Mouse (Mus musculus) layer of hippocampus, postnatal 25 days (tissue): Measurements from ENCODE around the gene Hibadh. TPM values are rescaled to one million over a fixed set of nuclear protein-coding genes. Genes with fewer than 3 reads are reported as not detected.
"Not testable (repeated sequence)": the region's sequence is repeated elsewhere in the genome, so short reads cannot be mapped to it uniquely, and the experiment has no call there.

ENCODE experiments used
- DNase-seq, 2 experiments: peaks; one replicate each; pipeline ENCODE4 v3.0.0; 2022; ENCODE audit warnings: mixed read lengths in 2 of 2, low spot score in 1 of 2; ENCODE audit errors: extremely low spot score in 1 of 2
- total RNA-seq, 2 experiments: library from RNA; stranded (reverse); gene quantifications; 2 replicates each; pipeline ENCODE4 v1.2.3; 2021

The Hibadh gene
- total RNA-seq, result 10 to 100 TPM; 42.1 to 45.7 TPM

- DNase-seq, result peak; percentile 89 to 92
These were observed at the start of gene Hibadh for GRCm38 (mm10) chr6:52640224-52640712. Gene Hibadh (minus strand): TSS chr6:52640389.

GRCm38 (mm10) chr6:52686901-52687500 lies 46.8 kb upstream of the Hibadh start:
- no peak for DNase-seq

GRCm38 (mm10) chr6:52682607-52683006 lies 42.4 kb upstream of the Hibadh start:
- no peak for DNase-seq

- DNase-seq, result no peak
These were observed 41.8 kb upstream of the Hibadh start for GRCm38 (mm10) chr6:52681847-52682485.

GRCm38 (mm10) chr6:52680458-52681032 lies 40.4 kb upstream of the Hibadh start:
- DNase-seq, result no peak

- DNase-seq, result no peak
These were observed 39.4 kb upstream of the Hibadh start for GRCm38 (mm10) chr6:52679565-52679964.

- DNase-seq, result not testable (repeated sequence)
These were observed 37.3 kb upstream of the Hibadh start for GRCm38 (mm10) chr6:52677534-52677933.

- no peak for DNase-seq
These were observed 35.2 kb upstream of the Hibadh start for GRCm38 (mm10) chr6:52675222-52675921.

GRCm38 (mm10) chr6:52674541-52674940 lies 34.4 kb upstream of the Hibadh start:
- no peak for DNase-seq

- no peak for DNase-seq
These were observed 33.5 kb upstream of the Hibadh start for GRCm38 (mm10) chr6:52673706-52674105.

GRCm38 (mm10) chr6:52672539-52672938 lies 32.4 kb upstream of the Hibadh start:
- DNase-seq, result no peak

- DNase-seq, result no peak
These were observed 31.6 kb upstream of the Hibadh start for GRCm38 (mm10) chr6:52671791-52672190.

- not testable (repeated sequence) for DNase-seq
These were observed 29.7 kb upstream of the Hibadh start for GRCm38 (mm10) chr6:52669878-52670277.

GRCm38 (mm10) chr6:52667641-52668040 lies 27.5 kb upstream of the Hibadh start:
- DNase-seq, result no peak

GRCm38 (mm10) chr6:52663021-52663420 lies 22.8 kb upstream of the Hibadh start:
- DNase-seq, result no peak

- no peak for DNase-seq
These were observed 15.1 kb upstream of the Hibadh start for GRCm38 (mm10) chr6:52655266-52655665.

GRCm38 (mm10) chr6:52648806-52649205 lies 8.6 kb upstream of the Hibadh start:
- DNase-seq, result no peak

- DNase-seq, result no peak
These were observed 7.8 kb upstream of the Hibadh start for GRCm38 (mm10) chr6:52648031-52648430.

GRCm38 (mm10) chr6:52645926-52646325 lies 5.7 kb upstream of the Hibadh start:
- DNase-seq, result no peak

- DNase-seq, result no peak
These were observed 2.0 kb upstream of the Hibadh start for GRCm38 (mm10) chr6:52642152-52642551.

GRCm38 (mm10) chr6:52641076-52641475 lies 887 bp upstream of the Hibadh start:
- DNase-seq, result no peak
